Mouse (Mus musculus) embryonic facial prominence, embryonic 14.5 days (tissue): ENCODE results near the gene Olfr523. TPM values are rescaled to one million over a fixed set of nuclear protein-coding genes. Genes with fewer than 3 reads are reported as not detected.

ENCODE experiments used
- ATAC-seq: fragments of 200-750 bp; cut with Nextera tagmentation; 2 replicates; pipeline ENCODE4 v1.8.0; 2017; ENCODE audit warnings: low read depth, moderate number of reproducible peaks, moderate TSS enrichment
- DNase-seq: peaks from one replicate; pipeline ENCODE4 v3.0.0-alpha.2; 2015; ENCODE audit warnings: low spot score
- H3K27ac ChIP-seq: fragments of 300-500 bp; sonication (generic); replicated peaks from 2 replicates; pipeline ENCODE4 v1.5.1; 2014; ENCODE audit warnings: low read depth, mild to moderate bottlenecking, low read length, moderate library complexity
- H3K27me3 ChIP-seq: fragments of 300-500 bp; sonication (generic); replicated peaks from 2 replicates; pipeline ENCODE4 v1.6.1; 2014; ENCODE audit warnings: low read length; ENCODE audit not compliant: control insufficient read depth, insufficient read depth
- H3K36me3 ChIP-seq: fragments of 300-500 bp; sonication (generic); 2 replicates; pipeline ENCODE4 v1.6.1; 2014; ENCODE audit warnings: low read length, mixed read lengths; ENCODE audit not compliant: control insufficient read depth, insufficient read depth
- H3K4me1 ChIP-seq: fragments of 300-500 bp; sonication (generic); 2 replicates; pipeline ENCODE4 v1.6.1; 2014; ENCODE audit warnings: antibody characterized with exemption, low read length; ENCODE audit not compliant: control insufficient read depth, insufficient read depth
- H3K4me2 ChIP-seq: fragments of 300-500 bp; sonication (generic); 2 replicates; pipeline ENCODE4 v1.6.1; 2014; ENCODE audit warnings: low read depth, mild to moderate bottlenecking, low read length, moderate library complexity, mixed read lengths
- H3K4me3 ChIP-seq: fragments of 300-500 bp; sonication (generic); 2 replicates; pipeline ENCODE4 v1.5.1; 2014; ENCODE audit warnings: low read depth, mild to moderate bottlenecking, low read length
- H3K9ac ChIP-seq: fragments of 300-500 bp; sonication (generic); 2 replicates; pipeline ENCODE4 v1.6.1; 2014; ENCODE audit warnings: low read depth, mild to moderate bottlenecking, low read length, moderate library complexity, mixed read lengths
- H3K9me3 ChIP-seq: fragments of 300-500 bp; sonication (generic); 2 replicates; pipeline ENCODE4 v1.6.1; 2016; ENCODE audit warnings: low read length; ENCODE audit not compliant: control insufficient read depth
- WGBS: fragments of 180-500 bp; shearing (Covaris S2); extraction: QIAGEN DNeasy Blood & Tissue Kit; methylation state at CpG from one replicate; pipeline ENCODE4 v1.1.7; 2014; 5-methylcytosine and 5-hydroxymethylcytosine counted together
- polyA plus RNA-seq: library from polyadenylated mRNA; unstranded; fragments of >200 nt; fragmentation: Nextera tagmentation; extraction: Ambion mirVana; gene quantifications from 2 replicates; pipeline ENCODE4 v1.2.1, GENCODE M21; 2014

Gene Olfr523
- polyA plus RNA-seq, 1 experiment from 2014 or later = 0.22 TPM

GRCm38 (mm10) chr7:140201090-140201489 lies 28.1 kb downstream of the Olfr523 start:
- H3K9ac ChIP-seq = no peak overlapping the region
- H3K27me3 ChIP-seq = no peaks in the 10 kb centered on the region
- no peaks in the 10 kb centered on the region for H3K9me3 ChIP-seq
- ATAC-seq (no peak), DNase-seq (no peak)
- H3K4me1 ChIP-seq = no peaks in the 10 kb centered on the region
- WGBS = 89% methylated on average over 4 of the region's 4 CpGs
- no peak overlapping the region for H3K4me3 ChIP-seq
- H3K4me2 ChIP-seq = no peak overlapping the region
- no peaks in the 10 kb centered on the region for H3K36me3 ChIP-seq
- no peak overlapping the region for H3K27ac ChIP-seq

GRCm38 (mm10) chr7:140205864-140206263 lies 32.8 kb downstream of the Olfr523 start, which contains the start of gene Olfr524:
Gene Olfr524, minus strand, starts transcription at chr7:140205964.
- no peak within 1 kb of the TSS for H3K9ac ChIP-seq
- no peaks in the 10 kb centered on the region for H3K9me3 ChIP-seq
- H3K4me1 ChIP-seq = no peaks in the 10 kb centered on the region
- no peaks in the 10 kb centered on the region for H3K27me3 ChIP-seq
- DNase-seq = no peak
- no peak within 1 kb of the TSS for H3K4me2 ChIP-seq
- H3K27ac ChIP-seq = no peak within 1 kb of the TSS
- H3K36me3 ChIP-seq = no peaks in the 10 kb centered on the region
- ATAC-seq = no peak
- no peak within 1 kb of the TSS for H3K4me3 ChIP-seq

GRCm38 (mm10) chr7:140206904-140207303 lies 33.9 kb downstream of the Olfr523 start:
- no peak for ATAC-seq
- Histone ChIP-seq H3K27me3 (no peaks in the 10 kb centered on the region), H3K4me1 (no peaks in the 10 kb centered on the region), H3K9ac (no peak overlapping the region), H3K4me2 (no peak overlapping the region), H3K27ac (no peak overlapping the region), H3K9me3 (no peaks in the 10 kb centered on the region), H3K4me3 (no peak overlapping the region), H3K36me3 (no peaks in the 10 kb centered on the region)
- WGBS = 84% methylated on average over 3 of the region's 3 CpGs
- DNase-seq = no peak

- Histone ChIP-seq H3K4me2 (no peak overlapping the region), H3K4me1 (no peaks in the 10 kb centered on the region), H3K9me3 (no peaks in the 10 kb centered on the region), H3K4me3 (no peak overlapping the region), H3K27ac (no peak overlapping the region), H3K36me3 (no peaks in the 10 kb centered on the region), H3K9ac (no peak overlapping the region), H3K27me3 (no peaks in the 10 kb centered on the region)
- DNase-seq (no peak), ATAC-seq (no peak)
- 73% methylated on average over 8 of the region's 8 CpGs for WGBS
Measured at GRCm38 (mm10) chr7:140208153-140208552, 35.1 kb downstream of the Olfr523 start.

- Histone ChIP-seq H3K27me3 (no peaks in the 10 kb centered on the region), H3K4me2 (no peak overlapping the region), H3K4me1 (no peaks in the 10 kb centered on the region), H3K27ac (no peak overlapping the region), H3K36me3 (no peaks in the 10 kb centered on the region), H3K4me3 (no peak overlapping the region), H3K9me3 (no peaks in the 10 kb centered on the region), H3K9ac (no peak overlapping the region)
- DNase-seq (peak; percentile 5), ATAC-seq (no peak)
- WGBS = 82% methylated on average over 3 of the region's 3 CpGs
Measured at GRCm38 (mm10) chr7:140208677-140209076, 35.7 kb downstream of the Olfr523 start.

GRCm38 (mm10) chr7:140213841-140214240 lies 40.8 kb downstream of the Olfr523 start:
- Histone ChIP-seq H3K4me2 (no peak overlapping the region), H3K9me3 (no peaks in the 10 kb centered on the region), H3K4me3 (no peak overlapping the region), H3K36me3 (no peaks in the 10 kb centered on the region), H3K4me1 (no peaks in the 10 kb centered on the region), H3K9ac (no peak overlapping the region), H3K27me3 (no peaks in the 10 kb centered on the region), H3K27ac (no peak overlapping the region)
- ATAC-seq (no peak), DNase-seq (peak; percentile 12)
- 64% methylated on average over 5 of the region's 5 CpGs for WGBS

- no peaks in the 10 kb centered on the region for H3K36me3 ChIP-seq
- H3K9me3 ChIP-seq = no peaks in the 10 kb centered on the region
- no peak for DNase-seq
- H3K27me3 ChIP-seq = no peaks in the 10 kb centered on the region
- H3K4me2 ChIP-seq = no peak within 1 kb of the TSS
- H3K9ac ChIP-seq = no peak within 1 kb of the TSS
- no peak for ATAC-seq
- H3K27ac ChIP-seq = no peak within 1 kb of the TSS
- no peaks in the 10 kb centered on the region for H3K4me1 ChIP-seq
- no peak within 1 kb of the TSS for H3K4me3 ChIP-seq
- 84% methylated on average over 2 of the region's 2 CpGs for WGBS
Measured at GRCm38 (mm10) chr7:140217967-140218366, 45.0 kb downstream of the Olfr523 start, which contains the start of gene Cd163l1. Gene Cd163l1, plus strand, starts transcription at chr7:140218267.

- peak; percentile 1 for DNase-seq
Measured at GRCm38 (mm10) chr7:140219268-140219667, 46.3 kb downstream of the Olfr523 start.

GRCm38 (mm10) chr7:140220375-140220774 lies 47.4 kb downstream of the Olfr523 start:
- Histone ChIP-seq H3K9me3 (no peaks in the 10 kb centered on the region), H3K36me3 (no peaks in the 10 kb centered on the region), H3K9ac (no peak overlapping the region), H3K4me2 (no peak overlapping the region), H3K27ac (no peak overlapping the region), H3K27me3 (no peaks in the 10 kb centered on the region), H3K4me3 (no peak overlapping the region), H3K4me1 (no peaks in the 10 kb centered on the region)
- DNase-seq (no peak), ATAC-seq (no peak)
- WGBS = 79% methylated on average over 4 of the region's 4 CpGs

More at GRCm38 (mm10) chr7:140219268-140219667, 46.3 kb downstream of the Olfr523 start:
- ATAC-seq = no peak
- H3K27me3 ChIP-seq = no peaks in the 10 kb centered on the region
- no peak overlapping the region for H3K9ac ChIP-seq
- no peaks in the 10 kb centered on the region for H3K9me3 ChIP-seq
- H3K4me3 ChIP-seq = no peak overlapping the region
- H3K4me1 ChIP-seq = no peaks in the 10 kb centered on the region
- H3K36me3 ChIP-seq = no peaks in the 10 kb centered on the region
- 22% methylated on average over 1 of the region's 1 CpGs for WGBS
- no peak overlapping the region for H3K27ac ChIP-seq
- no peak overlapping the region for H3K4me2 ChIP-seq
